27 mouse cellular contexts compared by ENCODE assay signal in genomic region chr6:124704417-124704816, GRCm38 (mm10).
"Had no signal": no experiment of that assay in that cellular context is flagged by ENCODE, and none has a peak within 500 bp of the region (broad histone marks: within the 10 kb centered on the region; RNA-seq: fewer than 3 reads in every experiment).

No protein-coding gene starts in this region.

- DNase-seq: gastrocnemius, postnatal 14 days; gastrocnemius, postnatal 36 days; heart, adult 11 months; heart, adult 2 months; heart, postnatal 14 days; heart, postnatal 36 days; kidney, adult 11 months; kidney, adult 2 months; kidney, adult 9 months; kidney, postnatal 14 days; kidney, postnatal 36 days; layer of hippocampus, adult 9-11 months; layer of hippocampus, postnatal 36 days; liver; liver, embryonic 13.5 days had no signal

- H3K27me3 ChIP-seq: heart, embryonic 13.5 days; heart, embryonic 15.5 days; hindbrain, embryonic 13.5 days; hindbrain, embryonic 15.5 days; kidney, embryonic 15.5 days; limb, embryonic 12.5 days; liver, embryonic 13.5 days; liver, embryonic 15.5 days had no signal

- H3K27ac ChIP-seq: heart, adult 2 months; heart, embryonic 13.5 days; heart, embryonic 15.5 days; hindbrain, embryonic 13.5 days; hindbrain, embryonic 15.5 days; hindbrain, postnatal 0 days; kidney, embryonic 15.5 days; kidney, postnatal 0 days; limb, embryonic 10.5 days; limb, embryonic 12.5 days; liver, embryonic 13.5 days; liver, embryonic 15.5 days had no signal

- H3K9ac ChIP-seq: heart, embryonic 13.5 days; heart, embryonic 15.5 days; hindbrain, embryonic 13.5 days; hindbrain, embryonic 15.5 days; kidney, embryonic 15.5 days; limb, embryonic 12.5 days; liver, embryonic 13.5 days; liver, embryonic 15.5 days had no signal

- H3K4me3 ChIP-seq: heart, adult 2 months; heart, embryonic 13.5 days; heart, embryonic 15.5 days; hindbrain, embryonic 13.5 days; hindbrain, embryonic 15.5 days; kidney, embryonic 15.5 days; limb, embryonic 10.5 days; limb, embryonic 12.5 days; liver, embryonic 13.5 days; liver, embryonic 15.5 days had no signal

- H3K4me2 ChIP-seq: heart, embryonic 11.5 days; heart, embryonic 13.5 days; heart, embryonic 15.5 days; hindbrain, embryonic 13.5 days; hindbrain, embryonic 15.5 days; kidney, embryonic 15.5 days; limb, embryonic 12.5 days; liver, embryonic 11.5 days; liver, embryonic 13.5 days; liver, embryonic 15.5 days had no signal

- H3K4me1 ChIP-seq: limb, embryonic 10.5 days had no signal

- H3K9me3 ChIP-seq: heart, embryonic 13.5 days; heart, embryonic 15.5 days; hindbrain, embryonic 13.5 days; hindbrain, embryonic 15.5 days; kidney, embryonic 15.5 days; limb, embryonic 10.5 days; limb, embryonic 12.5 days; liver, embryonic 13.5 days; liver, embryonic 15.5 days had no signal
